Mouse (Mus musculus) c-Kit-positive CD71-positive TER-119-negative erythroid progenitor cells, embryonic 14.5 days (primary cell): ENCODE data around the gene Snx30.

Experiments used
- DNase-seq: peaks from one replicate; pipeline ENCODE4 v3.0.0-alpha.2; 2013; ENCODE audit warnings: low read depth

Snx30 gene

DNA sequence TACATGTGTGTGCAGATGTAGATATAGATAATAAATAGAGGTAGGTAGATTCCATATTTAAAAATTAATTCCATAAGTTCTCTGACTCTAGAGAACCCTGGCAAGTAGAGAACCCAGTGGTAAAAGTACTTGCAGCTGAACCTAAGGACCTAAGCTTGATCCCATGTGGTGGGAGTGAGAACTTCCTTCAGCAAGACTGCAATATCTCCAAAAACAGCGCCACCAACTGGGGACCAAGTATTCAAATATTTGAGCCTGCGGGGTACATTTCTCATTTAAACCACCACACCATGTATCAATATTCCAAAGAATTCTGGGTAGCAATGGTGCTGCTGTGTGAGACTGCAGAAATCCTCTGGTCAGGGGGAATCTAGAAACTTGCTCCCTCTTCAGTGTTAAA, 11.5 kb upstream of the Snx30 start:
- no peak for DNase-seq

DNA sequence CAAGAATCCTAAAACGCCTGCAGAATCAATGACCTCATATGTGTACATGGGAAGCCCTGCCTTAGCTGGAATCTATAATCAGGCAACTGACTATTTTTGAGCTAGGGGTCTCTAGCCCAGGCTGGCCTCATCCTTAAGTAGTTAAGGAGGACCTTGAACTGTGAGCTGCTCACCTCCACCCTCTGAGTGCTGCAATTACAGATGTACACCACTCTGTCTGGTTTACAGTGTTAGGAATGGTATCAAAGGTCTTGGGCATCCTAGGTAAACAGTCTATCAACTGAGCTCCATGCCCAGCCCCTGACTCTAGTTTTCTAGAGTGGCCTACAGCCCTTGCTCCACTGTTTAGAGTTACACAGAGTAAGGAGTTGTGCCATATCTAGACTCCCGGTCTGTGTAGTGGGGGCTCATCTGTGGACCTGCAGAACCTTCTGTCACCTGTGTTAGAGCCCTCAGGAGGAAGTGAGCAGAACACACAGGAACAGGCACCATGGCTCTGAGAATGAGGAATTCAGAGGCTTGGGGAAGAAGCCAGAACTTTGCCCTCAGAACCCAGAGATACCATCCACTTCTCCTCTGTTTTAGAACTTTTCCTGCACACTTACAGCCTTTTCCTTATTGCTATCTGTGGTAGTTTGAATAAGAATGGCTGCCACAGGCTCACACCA, 9.7 kb upstream of the Snx30 start:
- no peak for DNase-seq

DNA sequence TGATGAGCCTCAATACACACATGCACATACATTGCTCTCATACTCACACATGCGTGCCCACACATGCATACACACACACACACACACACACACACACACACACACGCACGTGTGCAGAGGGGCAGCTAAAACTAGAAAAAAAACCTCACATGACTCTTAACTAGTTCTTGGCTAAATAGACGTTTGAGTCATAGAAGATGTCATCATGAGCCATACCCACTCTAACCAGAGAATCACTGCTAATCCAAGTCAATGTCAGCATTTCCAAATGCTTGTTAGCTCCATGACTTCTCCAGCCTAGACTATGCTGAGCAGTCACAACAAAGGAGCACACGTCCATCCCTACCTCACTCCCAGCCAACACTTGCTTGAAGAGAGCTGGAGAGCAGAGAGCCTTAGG, 5.5 kb upstream of the Snx30 start:
- no peak for DNase-seq

GRCm38 (mm10) chr4:59801489-59801888, 4.2 kb upstream of the Snx30 start, which contains the start of gene Inip:
Gene Inip, minus strand, starts transcription at chr4:59801589.
- DNase-seq = no peak

DNA sequence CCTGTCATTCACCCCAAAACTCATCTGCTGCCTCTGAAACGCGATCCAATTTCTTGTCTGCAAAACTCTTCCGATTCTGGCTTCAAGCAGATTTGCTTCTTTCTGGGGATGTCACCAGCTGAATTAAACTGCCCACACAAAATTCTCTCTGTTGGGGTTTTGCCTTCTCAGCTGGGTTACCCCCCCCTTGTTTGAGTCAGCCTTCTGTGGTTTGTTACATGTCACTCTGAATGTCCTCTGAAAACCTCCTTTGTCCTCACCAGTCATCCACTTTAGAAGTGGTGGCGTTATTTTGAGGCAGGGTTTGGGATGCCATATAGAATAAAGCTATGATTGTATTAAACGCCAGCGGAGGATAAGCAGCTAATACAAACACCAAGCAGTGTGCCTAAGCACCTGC, 3.5 kb upstream of the Snx30 start:
- no peak for DNase-seq

DNA sequence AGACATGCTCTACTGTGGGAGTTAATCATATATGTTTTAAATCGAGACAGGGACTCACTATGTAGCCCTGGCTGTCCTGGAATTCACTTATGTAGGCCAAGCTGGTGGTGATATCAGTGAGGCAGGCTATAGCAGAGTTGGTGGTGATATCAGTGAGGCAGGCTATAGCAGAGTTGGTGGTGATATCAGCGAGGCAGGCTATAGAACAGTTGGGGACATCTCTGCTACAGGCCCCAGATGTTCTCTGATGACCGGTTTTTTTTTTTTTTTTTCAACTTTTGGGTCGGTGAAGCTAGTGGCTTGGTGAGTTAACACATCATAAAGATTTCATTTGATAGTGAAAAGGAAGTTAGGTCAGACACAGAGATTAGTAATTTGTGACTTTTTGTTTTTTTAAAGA, 2.8 kb upstream of the Snx30 start:
- no peak for DNase-seq

DNA sequence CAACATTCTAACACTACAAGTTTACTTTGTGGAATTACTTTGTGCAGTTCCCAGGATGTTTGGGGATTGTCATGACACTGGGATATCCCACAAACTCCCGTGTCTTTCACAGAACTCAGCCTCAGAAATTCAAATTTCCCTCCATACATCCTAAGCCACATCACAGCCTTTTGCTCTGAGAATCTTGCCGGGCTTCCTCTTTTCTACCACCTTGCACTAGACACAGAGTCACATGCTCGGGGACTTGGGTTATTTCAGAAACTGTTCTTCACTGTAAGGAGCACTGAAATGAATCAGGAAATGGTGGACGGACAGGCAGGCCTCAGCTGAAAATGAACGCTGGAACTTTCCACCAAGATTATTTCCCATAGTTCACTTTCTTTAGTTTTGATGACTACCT, 2.3 kb upstream of the Snx30 start:
- DNase-seq = no peak

DNA sequence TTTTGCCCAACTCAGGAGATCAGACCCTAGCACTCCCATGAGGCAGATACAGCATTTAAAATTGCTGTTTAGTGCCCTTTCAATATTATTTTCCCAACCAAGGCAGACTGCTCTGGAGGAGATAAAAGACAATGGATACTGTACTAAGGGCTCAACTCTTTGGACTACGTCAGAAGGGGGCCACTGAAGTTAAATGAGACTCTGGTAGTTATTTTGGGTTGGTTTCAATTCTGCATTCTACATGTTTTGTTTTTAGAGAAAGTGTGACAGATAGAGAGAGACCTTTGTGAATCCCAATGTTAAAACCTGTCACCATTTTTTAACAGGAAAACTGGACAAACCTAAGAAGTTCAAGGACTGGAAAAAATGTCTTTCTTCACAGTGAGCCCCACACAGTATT, 886 bp upstream of the Snx30 start:
- no peak for DNase-seq

- no peak for DNase-seq
Measured at GRCm38 (mm10) chr4:59805968-59806878, 583 bp downstream of the Snx30 start.

GRCm38 (mm10) chr4:59806879-59807195, 1.2 kb downstream of the Snx30 start:
- DNase-seq = no peak

DNA sequence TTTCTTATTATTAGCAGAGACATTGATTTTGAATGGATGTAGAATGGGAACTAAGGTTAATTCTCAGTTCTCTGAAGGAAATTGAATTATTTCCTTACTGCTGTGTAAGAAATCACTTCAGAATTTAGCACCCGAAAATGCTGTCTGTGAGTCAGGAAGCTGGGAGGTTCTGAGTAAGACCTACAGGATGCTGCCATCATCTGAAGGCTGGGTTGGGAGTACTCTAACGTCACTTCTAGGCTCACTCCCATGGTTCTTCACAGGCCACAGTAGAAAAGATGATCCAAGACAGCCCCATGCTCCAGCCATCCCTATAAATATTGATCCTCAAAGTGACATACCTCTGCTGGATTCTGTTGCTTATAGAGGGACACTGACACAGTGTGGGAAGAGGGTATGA, 1.9 kb downstream of the Snx30 start:
- no peak for DNase-seq

GRCm38 (mm10) chr4:59808396-59808795, 2.8 kb downstream of the Snx30 start:
- no peak for DNase-seq

DNA sequence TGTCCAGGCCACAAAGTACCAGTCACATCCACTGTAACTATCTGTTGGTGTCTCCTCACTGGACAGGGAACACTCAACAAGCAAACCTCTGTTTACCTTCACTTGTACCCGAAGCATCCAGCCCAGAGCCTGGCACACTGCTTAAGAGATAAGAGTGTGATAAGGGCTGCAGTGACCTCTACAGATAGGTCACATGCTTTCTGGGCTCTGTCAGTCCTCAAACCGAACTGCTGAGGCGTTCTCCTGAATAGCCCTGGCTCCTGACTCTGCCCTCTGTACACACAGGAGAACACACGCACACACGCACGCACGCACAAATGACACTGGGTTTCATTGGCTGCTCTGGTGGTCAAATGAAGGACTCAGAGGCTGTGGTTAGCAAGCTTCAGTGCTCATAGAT, 8.5 kb downstream of the Snx30 start:
- DNase-seq = no peak

DNA sequence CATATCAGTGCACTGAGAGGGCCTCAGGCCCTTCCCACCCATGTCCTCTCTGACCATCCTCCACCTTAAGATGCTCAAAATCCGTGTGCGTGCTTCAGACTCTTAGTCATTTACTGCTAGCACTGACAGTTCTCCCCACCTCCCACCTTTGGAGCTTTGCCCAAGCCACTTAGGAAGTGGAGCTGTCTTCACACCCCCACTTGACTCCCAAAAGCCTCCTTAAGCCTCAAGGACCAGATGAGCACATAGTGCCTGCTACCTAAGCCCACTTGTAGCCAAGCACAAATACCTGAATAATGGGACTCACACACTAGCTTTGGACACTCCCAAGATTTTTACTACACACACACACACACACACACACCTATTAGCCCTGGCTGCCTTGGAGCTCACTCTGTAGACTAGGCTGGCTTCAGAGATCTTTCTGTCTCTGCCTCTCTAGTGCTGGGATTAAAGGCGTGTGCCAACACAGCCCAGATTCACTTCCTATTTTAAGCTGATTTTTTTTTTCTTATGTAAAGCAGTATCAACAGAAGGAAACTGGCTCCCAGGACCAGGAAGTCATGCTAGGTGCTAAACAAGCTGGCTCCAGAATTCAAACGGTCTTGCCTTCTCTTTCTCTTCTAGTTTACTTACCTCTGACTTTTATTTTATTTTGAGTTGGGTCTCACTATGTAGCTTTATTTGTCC, 9.6 kb downstream of the Snx30 start:
- DNase-seq = no peak

- no peak for DNase-seq
Measured at GRCm38 (mm10) chr4:59816016-59816415, 10.4 kb downstream of the Snx30 start.

- DNase-seq = no peak
Measured at GRCm38 (mm10) chr4:59816477-59816876, 10.8 kb downstream of the Snx30 start.

DNA sequence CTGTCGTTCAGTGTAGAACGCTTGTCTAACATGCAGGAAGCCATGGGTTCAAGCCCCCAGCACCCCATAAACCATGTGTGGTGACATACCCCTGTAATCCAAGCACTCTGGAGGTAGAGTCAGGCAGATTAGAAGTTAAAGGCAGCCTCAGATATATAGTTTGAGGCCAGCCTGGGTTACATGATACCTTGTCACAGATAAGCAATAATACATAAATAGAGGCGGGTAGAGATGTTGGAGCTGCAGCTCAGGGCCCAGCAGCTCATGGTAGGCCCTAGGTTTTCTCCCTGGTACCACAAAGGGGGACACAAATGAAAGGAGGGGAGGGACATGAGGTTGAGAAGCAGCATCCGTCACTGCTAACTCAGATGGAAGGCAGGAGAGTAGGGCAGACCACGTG, 12.2 kb downstream of the Snx30 start:
- no peak for DNase-seq

- no peak for DNase-seq
Measured at GRCm38 (mm10) chr4:59818498-59818897, 12.9 kb downstream of the Snx30 start.

GRCm38 (mm10) chr4:59819054-59819472, 13.4 kb downstream of the Snx30 start:
- no peak for DNase-seq

DNA sequence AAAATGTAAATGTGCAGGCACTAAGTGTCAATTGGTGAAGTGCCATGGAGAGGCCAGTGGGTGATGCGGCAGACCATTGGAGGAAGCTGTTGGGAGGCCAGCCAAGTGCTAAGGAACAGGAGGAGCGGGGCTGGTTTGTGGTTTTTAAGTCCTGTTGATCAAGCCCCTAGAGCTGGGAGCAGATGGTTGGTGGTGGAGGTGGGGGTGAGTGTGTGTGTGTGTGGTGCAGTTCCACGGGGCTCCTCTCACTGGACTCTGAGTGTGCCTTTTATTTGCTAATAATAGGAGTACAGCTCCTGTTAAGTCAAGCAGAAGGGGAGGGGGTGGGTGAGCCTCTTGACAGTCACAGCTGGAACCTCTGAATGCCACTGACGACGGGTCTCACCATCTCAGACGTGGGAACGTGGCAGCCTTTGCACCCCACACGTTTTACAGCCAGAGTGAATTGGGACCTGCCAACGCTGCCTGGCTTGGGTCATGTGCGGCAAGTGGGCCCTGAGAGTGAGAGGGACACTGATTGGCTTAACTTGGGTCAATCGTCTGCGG, 13.9 kb downstream of the Snx30 start:
- DNase-seq = no peak

DNA sequence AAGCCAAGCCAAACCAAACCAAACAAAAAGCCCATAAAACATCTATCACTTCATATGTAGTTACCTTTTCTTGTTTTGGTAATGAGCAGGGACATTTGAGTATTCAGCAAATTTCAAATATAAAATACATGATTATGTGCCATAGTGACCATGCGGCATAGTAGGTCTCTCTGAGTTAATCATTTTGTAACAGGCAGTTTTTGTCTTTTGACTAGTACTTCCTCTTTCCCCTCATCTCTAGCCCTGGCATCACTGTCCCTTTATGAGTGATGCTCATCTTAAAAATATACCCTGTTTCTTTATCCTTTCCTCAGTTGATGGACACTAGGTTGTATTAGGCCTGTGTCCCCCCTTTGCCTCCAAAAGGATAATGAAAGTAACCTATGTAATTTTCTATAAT, 15.9 kb downstream of the Snx30 start:
- DNase-seq = no peak

DNA sequence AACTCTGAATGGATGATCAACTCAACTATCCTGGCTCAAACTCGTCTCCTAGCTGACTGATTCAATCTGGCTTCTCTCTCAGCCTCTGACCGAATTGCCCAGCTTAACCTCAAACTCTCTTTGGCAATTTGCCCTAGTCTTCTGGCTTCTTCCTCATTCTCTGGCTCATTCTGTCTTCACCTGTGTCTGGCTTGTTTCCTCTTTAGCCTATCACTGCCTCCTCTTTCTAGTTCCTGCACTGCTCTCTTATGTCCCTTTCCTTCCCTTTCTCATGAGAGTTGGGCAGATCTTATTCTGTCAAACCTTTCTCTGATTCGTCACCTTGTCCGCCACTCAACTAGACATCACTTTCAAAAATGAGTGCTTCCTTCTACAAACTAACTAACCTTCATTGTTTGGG, 16.5 kb downstream of the Snx30 start:
- DNase-seq = no peak

- DNase-seq = no peak
Measured at GRCm38 (mm10) chr4:59823470-59823869, 17.8 kb downstream of the Snx30 start.
